Mouse (Mus musculus) bone marrow macrophage, adult 2 months (primary cell): ENCODE measurements around the gene Frmd4b.

Source experiments
- CTCF ChIP-seq: IDR thresholded peaks from 2 replicates; pipeline ENCODE4 v1.5.1; 2012; ENCODE audit warnings: low read depth, mild to moderate bottlenecking, low read length, moderate library complexity
- POLR2A ChIP-seq: IDR thresholded peaks from 2 replicates; pipeline ENCODE4 v1.6.1; 2012; ENCODE audit warnings: mild to moderate bottlenecking, low read depth, low read length, borderline replicate concordance

GRCm38 (mm10) chr6:97269596-97269995, 347.7 kb downstream of the Frmd4b start:
- TF ChIP-seq CTCF = no peak
- TF ChIP-seq POLR2A = no peak
